Mouse (Mus musculus): ENCODE data around the gene Gm21118. TPM values are rescaled to one million over a fixed set of nuclear protein-coding genes. Genes with fewer than 3 reads are reported as not detected.

Gm21118 gene
- not detected for polyA plus RNA-seq (2014; fragmentation: Illumina TruSeq; extraction: RNeasy Lipid Tissue Mini Kit (QIAGEN cat#74804); ENCODE audit: low read depth, low replicate concordance)

DNA sequence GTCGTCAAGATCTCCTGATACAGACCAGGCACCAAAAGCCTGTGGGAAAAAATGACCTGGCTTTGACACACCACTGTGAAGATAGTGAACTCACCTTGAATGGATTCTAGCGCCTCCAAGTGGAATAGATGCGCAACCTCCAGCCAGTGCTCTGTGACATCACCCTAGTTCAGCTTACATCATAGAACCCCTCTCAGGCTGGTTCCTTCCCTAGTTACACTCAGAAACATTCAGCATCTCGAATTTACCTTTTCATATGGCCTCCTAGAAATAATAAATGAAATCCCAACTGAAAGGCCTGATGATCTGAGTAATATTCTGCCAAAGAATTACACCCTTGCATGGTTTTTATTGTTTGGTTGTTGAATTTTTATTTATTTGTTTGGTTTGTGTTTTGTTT lies at the start of gene Gm21118:
TSS of gene Gm21118 (minus strand) at position 101 of the 400 bp plus-strand sequence.

GRCm38 (mm10) chrY:70303187-70303586 lies 29.7 kb upstream of the Gm21118 start, which contains the start of the genes Gm29423 and Gm29644:
Gm29423 (minus strand) TSS chrY:70303287.
Gm29644 (minus strand) TSS chrY:70303343.

Other genes starting within 250 kb of the Gm21118 start
- not detected for gene Gm29423, start 29.6 kb upstream of the Gm21118 start, polyA plus RNA-seq (2014; fragmentation: Illumina TruSeq; extraction: RNeasy Lipid Tissue Mini Kit (QIAGEN cat#74804); ENCODE audit: low read depth, low replicate concordance)
- not detected for gene Gm29644, start 29.7 kb upstream of the Gm21118 start, polyA plus RNA-seq (2014; fragmentation: Illumina TruSeq; extraction: RNeasy Lipid Tissue Mini Kit (QIAGEN cat#74804); ENCODE audit: low read depth, low replicate concordance)
- not detected for gene Gm20888, start 168.2 kb upstream of the Gm21118 start, polyA plus RNA-seq (2014; fragmentation: Illumina TruSeq; extraction: RNeasy Lipid Tissue Mini Kit (QIAGEN cat#74804); ENCODE audit: low read depth, low replicate concordance)